8 mouse cellular contexts compared by ENCODE assay signal in the genomic region with DNA sequence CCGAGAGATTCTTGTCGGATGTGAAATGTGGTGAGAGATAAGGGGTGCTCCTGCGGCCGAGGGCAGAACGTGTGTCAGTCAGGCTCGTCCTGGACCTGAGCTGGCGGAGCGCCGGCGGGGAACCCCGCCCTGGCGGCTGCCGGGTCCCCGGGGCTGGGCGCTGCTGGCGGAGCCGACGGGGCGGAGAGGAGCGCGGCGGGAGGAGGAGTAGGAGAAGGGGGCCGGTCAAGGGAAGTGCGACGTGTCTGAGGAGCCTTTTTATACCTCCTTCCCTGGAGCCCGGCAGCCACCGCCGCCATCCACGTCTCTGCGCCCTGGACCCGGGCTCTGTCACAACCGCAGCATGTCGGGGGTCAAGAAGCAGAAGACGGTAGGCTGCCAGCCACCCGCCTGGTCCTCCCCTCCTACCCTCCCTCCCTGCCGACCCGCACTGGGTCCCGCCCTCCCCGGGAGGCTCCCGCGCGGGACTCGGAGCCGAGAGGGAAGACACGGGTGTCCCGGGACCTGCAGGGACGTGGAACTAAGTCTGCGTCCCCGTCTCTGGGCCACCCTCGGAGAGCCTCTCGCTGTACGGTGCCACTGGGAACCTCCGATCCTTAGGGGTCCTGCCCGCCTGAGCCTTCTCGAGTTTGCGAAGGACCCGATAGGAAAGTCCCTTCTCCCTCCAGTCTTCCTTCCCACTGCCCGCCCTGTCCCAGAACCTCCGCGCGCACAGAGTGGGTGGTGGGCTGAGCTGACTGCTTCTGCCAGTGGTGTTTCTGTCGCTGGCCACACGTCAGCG. TPM values are rescaled to one million over a fixed set of nuclear protein-coding genes. Genes with fewer than 3 reads are reported as not detected.
DNase-seq lines count a peak whose midpoint lies in the region; ATAC-seq and TF ChIP-seq lines count a peak whose summit lies in the region.

A gene (plus strand): TSS at position 285 of the 781 bp plus-strand sequence.

- WGBS in embryonic facial prominence, embryonic 12.5 days: under 1% methylated on average over 63 of the region's 64 CpGs
- under 1% methylated on average over 60 of the region's 64 CpGs for WGBS in liver, embryonic 14.5 days (ENCODE audit: insufficient replicate concordance)
- WGBS in stomach, embryonic 15.5 days: under 1% methylated on average over 64 of the region's 64 CpGs

- H3K79me2 ChIP-seq in myocyte (ENCODE audit: control insufficient read depth, insufficient read depth): no peaks in the 10 kb centered on the region

- H3K4me1 ChIP-seq in embryonic facial prominence, embryonic 12.5 days: no peaks in the 10 kb centered on the region
- peaks cover 0 to 2% of the 10 kb centered on the region in 2 experiments; a peak in 1 of 4 replicates for H3K4me1 ChIP-seq in liver, embryonic 14.5 days (replicated peaks; ENCODE audit: control insufficient read depth in 2 of 2, insufficient read depth in 2 of 2, low read length in 1 of 2)
- H3K4me1 ChIP-seq in stomach, embryonic 15.5 days: no peaks in the 10 kb centered on the region

- no peaks in the 10 kb centered on the region for H3K9me3 ChIP-seq in embryonic facial prominence, embryonic 12.5 days
- no peaks in the 10 kb centered on the region for H3K9me3 ChIP-seq in liver, embryonic 14.5 days (ENCODE audit: control insufficient read depth, low read length)
- no peaks in the 10 kb centered on the region for H3K9me3 ChIP-seq in stomach, embryonic 15.5 days

- ATAC-seq in embryonic facial prominence, embryonic 12.5 days (ENCODE audit: insufficient number of reproducible peaks, insufficient read depth, low FRiP score, low TSS enrichment): peak; percentile 57; the same call in 1 of the 2 replicates
- peak; percentile 52; the same call in 1 of the 2 replicates for ATAC-seq in liver, embryonic 14.5 days (ENCODE audit: insufficient read depth)
- peak; percentile 81 for ATAC-seq in stomach, embryonic 15.5 days (ENCODE audit: insufficient read depth, low FRiP score, low read depth)

- intact Hi-C loops in left cerebral cortex, postnatal 14 days (cut with DNase I): no loop called here

- H3K9ac ChIP-seq in embryonic facial prominence, embryonic 12.5 days: peak within 1 kb of the TSS; percentile 60
- peak within 1 kb of the TSS; percentile 38 for H3K9ac ChIP-seq in liver, embryonic 14.5 days (replicated peaks)
- H3K9ac ChIP-seq in stomach, embryonic 15.5 days: peak within 1 kb of the TSS; percentile 76

- no peak for TF ChIP-seq EP300 in liver, embryonic 14.5 days (IDR thresholded peaks at IDR 0.05; ENCODE audit: low read depth)

- H3K36me3 ChIP-seq in embryonic facial prominence, embryonic 12.5 days: no peaks in the 10 kb centered on the region
- no peaks in the 10 kb centered on the region for H3K36me3 ChIP-seq in liver, embryonic 14.5 days (replicated peaks; ENCODE audit: control insufficient read depth, insufficient read depth, low read depth)
- H3K36me3 ChIP-seq in myocyte (ENCODE audit: control insufficient read depth, insufficient read depth): no peaks in the 10 kb centered on the region
- no peaks in the 10 kb centered on the region for H3K36me3 ChIP-seq in stomach, embryonic 15.5 days

- DNase-seq in left cerebral cortex, adult 18-20 months (ENCODE audit: low spot score in 2 of 2): peak; percentile 5 to 13
- DNase-seq in left cerebral cortex, postnatal 14 days (ENCODE audit: low spot score in 2 of 2): no peak
- DNase-seq in heart, adult 8-10 months (ENCODE audit: low spot score): peak; percentile 69
- DNase-seq in kidney, adult 18-20 months: peak; percentile 88
- no peak for DNase-seq in liver, embryonic 14.5 days (ENCODE audit: low read depth in 3 of 3, low spot score in 3 of 3)

- H3K27me3 ChIP-seq in embryonic facial prominence, embryonic 12.5 days: peaks cover 26% of the 10 kb centered on the region; the same call in 1 of the 2 replicates
- peaks cover 23% of the 10 kb centered on the region for H3K27me3 ChIP-seq in liver, embryonic 14.5 days (ENCODE audit: control insufficient read depth, insufficient read depth, low read length)
- peaks cover 15% of the 10 kb centered on the region for H3K27me3 ChIP-seq in myocyte (ENCODE audit: control insufficient read depth, insufficient read depth, insufficient read length)
- H3K27me3 ChIP-seq in stomach, embryonic 15.5 days (replicated peaks): 0 out of 2 replicates have a peak, but pooled peaks cover 5% of the 10 kb centered on the region

- H3K4me2 ChIP-seq in embryonic facial prominence, embryonic 12.5 days (replicated peaks): peak within 1 kb of the TSS; percentile 79
- peak within 1 kb of the TSS; percentile 63 for H3K4me2 ChIP-seq in liver, embryonic 14.5 days (ENCODE audit: low read depth)
- peak within 1 kb of the TSS; percentile 60 for H3K4me2 ChIP-seq in myocyte (ENCODE audit: low read depth)
- peak within 1 kb of the TSS; percentile 79 for H3K4me2 ChIP-seq in stomach, embryonic 15.5 days

- H3ac ChIP-seq in myocyte (ENCODE audit: control insufficient read depth, insufficient read length): no peak within 1 kb of the TSS

- peak within 1 kb of the TSS; percentile 62 for H3K4me3 ChIP-seq in embryonic facial prominence, embryonic 12.5 days
- peak within 1 kb of the TSS; percentile 50 to 52 for H3K4me3 ChIP-seq in liver, embryonic 14.5 days (ENCODE audit: insufficient read depth in 1 of 2, low read depth in 2 of 2, low read length in 2 of 2)
- no peak within 1 kb of the TSS for H3K4me3 ChIP-seq in myocyte
- peak within 1 kb of the TSS; percentile 63 for H3K4me3 ChIP-seq in stomach, embryonic 15.5 days (replicated peaks)

- TF ChIP-seq POLR2A in myocyte (IDR thresholded peaks at IDR 0.05; ENCODE audit: insufficient read length, low read depth): no peak

- TF ChIP-seq CTCF in liver, embryonic 14.5 days (IDR thresholded peaks at IDR 0.05; ENCODE audit: low read depth): no peak

- no peak within 1 kb of the TSS for H3K27ac ChIP-seq in embryonic facial prominence, embryonic 12.5 days
- no peak within 1 kb of the TSS for H3K27ac ChIP-seq in liver, embryonic 14.5 days
- no peak within 1 kb of the TSS for H3K27ac ChIP-seq in stomach, embryonic 15.5 days

TF ChIP-seq in myocyte, 11 proteins besides CTCF, POLR2A, EP300 and RAD21:
- TF ChIP-seq POLR2AphosphoS2 (IDR thresholded peaks at IDR 0.05; ENCODE audit: insufficient read length, low read depth) (no peak), USF1 (IDR thresholded peaks at IDR 0.05; ENCODE audit: low read depth) (no peak), MYOD1 (IDR thresholded peaks at IDR 0.05; ENCODE audit: control insufficient read depth in 1 of 3, insufficient read length in 2 of 3, low read depth in 2 of 3) (no peak), SRF (IDR thresholded peaks at IDR 0.05; ENCODE audit: control insufficient read depth, insufficient read length, low read depth) (no peak), TCF3 (IDR thresholded peaks at IDR 0.05; ENCODE audit: insufficient read length, low read depth) (no peak), TCF12 (IDR thresholded peaks at IDR 0.05; ENCODE audit: insufficient read depth, poor library complexity, severe bottlenecking) (no peak), MAX (IDR thresholded peaks at IDR 0.05; ENCODE audit: low read depth) (no peak), REST (IDR thresholded peaks at IDR 0.05; ENCODE audit: insufficient read depth, insufficient read length) (no peak), E2F4 (IDR thresholded peaks at IDR 0.05; ENCODE audit: insufficient read depth) (no peak), MYOG (IDR thresholded peaks at IDR 0.05; ENCODE audit: control insufficient read depth in 1 of 3, insufficient read depth in 1 of 3, insufficient read length in 2 of 3, low read depth in 2 of 3) (no peak), CEBPB (IDR thresholded peaks at IDR 0.05; ENCODE audit: insufficient read depth, poor library complexity, severe bottlenecking) (no peak)

RNA-seq across cellular contexts. Expression of the gene that starts here (rescaled TPM):
- 10 to 100 TPM; 10.5 to 10.8 TPM for total RNA-seq in left cerebral cortex, adult 18-20 months (2021)
- 1 to 10 TPM; 3.3 to 5.5 TPM for total RNA-seq in left cerebral cortex, postnatal 14 days (2021)
- 8.9 and 9.4 TPM in 2 replicates for polyA plus RNA-seq in embryonic facial prominence, embryonic 12.5 days (2016; fragmentation: Nextera tagmentation; extraction: Ambion mirVana)
- total RNA-seq in heart, adult 8-10 months (2022): 10 to 100 TPM; 12.5 to 19.5 (median 15.6) TPM
- polyA plus RNA-seq in liver, embryonic 14.5 days (2012; rRNA removed): 2.2 and 3.1 TPM in 2 replicates
- polyA plus RNA-seq in liver, embryonic 14.5 days (2014; fragmentation: Nextera tagmentation; extraction: Ambion mirVana): 4.3 and 4.7 TPM in 2 replicates
- polyA plus RNA-seq in myocyte (2012; fragmentation: generic; extraction: Trizol): 0.47 TPM
- polyA plus RNA-seq in stomach, embryonic 15.5 days (2015; fragmentation: Nextera tagmentation; extraction: Ambion mirVana): 9.3 and 10.8 TPM in 2 replicates

Comparison
In these comparisons a context has a peak if more than half of its experiments do, and no peak if none do; other contexts are left out.
1. DNase-seq: peak in left cerebral cortex, adult 18-20 months (2 of 2), heart, adult 8-10 months (single experiment) and kidney, adult 18-20 months (single experiment); none in left cerebral cortex, postnatal 14 days (0 of 2) and liver, embryonic 14.5 days (0 of 3).
2. Peak in every context shown above with its lines, with median percentiles within 50 percentile points of each other: ATAC-seq, H3K4me2 ChIP-seq and H3K9ac ChIP-seq.